Mouse (Mus musculus): Measurements from ENCODE around the gene Sit1.

Sit1 gene

DNA sequence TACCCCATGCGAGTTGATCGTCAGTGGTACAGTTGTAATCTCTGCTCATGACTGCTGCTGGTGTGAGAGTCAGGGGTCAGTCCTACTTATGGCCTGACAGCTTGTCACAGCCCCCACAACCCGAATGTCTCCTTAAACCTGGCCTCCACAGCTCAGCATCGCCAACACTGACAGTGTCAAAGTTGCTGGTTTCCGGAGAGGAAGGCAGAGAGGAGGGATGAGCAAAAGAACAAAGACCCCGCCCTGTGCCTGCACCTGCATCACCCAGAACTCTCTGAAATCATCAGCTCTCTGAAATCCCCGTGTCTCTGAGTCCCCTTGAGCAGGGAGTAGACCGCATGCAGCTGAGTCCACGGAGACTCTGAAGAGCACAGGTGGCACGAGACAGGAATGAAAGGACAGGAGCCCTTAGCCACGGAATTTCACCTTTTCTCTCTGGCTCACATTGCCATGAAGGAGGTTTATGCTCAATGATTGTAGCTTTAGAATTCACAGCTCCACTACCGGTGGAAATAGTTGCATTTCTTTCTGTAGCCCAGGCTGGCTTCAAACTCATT is at the start of gene Sit1:
Gene Sit1 (minus strand): TSS at position 200 of the 557 bp plus-strand sequence.
- no peak for DNase-seq

DNA sequence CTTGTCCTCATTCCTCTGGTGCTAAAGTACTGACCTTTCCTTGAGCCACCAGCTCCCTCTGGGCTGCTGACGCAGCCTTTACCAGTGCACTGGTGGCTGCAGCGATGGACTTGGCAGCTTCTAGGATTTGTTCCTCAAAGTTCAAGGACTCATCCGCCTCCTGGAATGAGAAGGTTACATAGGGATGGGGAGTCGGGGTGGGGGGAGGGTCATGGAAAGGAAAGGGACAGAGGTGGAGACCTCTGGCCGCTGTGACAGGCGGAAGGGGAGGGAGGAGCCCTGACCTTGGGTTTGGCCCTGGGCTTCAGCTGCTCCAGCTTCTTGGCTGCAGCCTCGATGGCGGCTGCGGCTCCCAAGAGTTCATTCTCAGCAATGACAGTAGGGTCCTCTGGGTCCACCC is 49.7 kb upstream of the Sit1 start:
- peak; percentile 50 for DNase-seq

DNA sequence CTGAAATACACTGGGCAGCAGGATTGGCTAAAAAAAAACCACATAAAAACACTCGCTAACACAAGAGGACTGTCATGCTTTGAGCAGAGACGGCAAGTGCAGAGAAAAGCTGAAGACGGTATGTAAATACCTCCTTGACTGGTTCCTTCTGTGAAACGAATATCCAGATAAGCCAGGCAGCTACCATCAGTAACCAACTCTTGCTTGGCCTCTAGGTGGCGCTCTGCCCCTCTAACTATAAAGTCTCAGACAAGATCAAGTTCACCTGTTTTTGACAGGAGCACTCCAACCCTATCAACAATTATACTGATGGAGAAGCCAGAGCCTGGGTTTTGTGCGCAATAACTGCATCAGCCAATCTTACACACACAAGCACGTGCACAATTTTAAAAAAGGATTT is 47.0 kb upstream of the Sit1 start:
- peak; percentile 67 for DNase-seq

DNA sequence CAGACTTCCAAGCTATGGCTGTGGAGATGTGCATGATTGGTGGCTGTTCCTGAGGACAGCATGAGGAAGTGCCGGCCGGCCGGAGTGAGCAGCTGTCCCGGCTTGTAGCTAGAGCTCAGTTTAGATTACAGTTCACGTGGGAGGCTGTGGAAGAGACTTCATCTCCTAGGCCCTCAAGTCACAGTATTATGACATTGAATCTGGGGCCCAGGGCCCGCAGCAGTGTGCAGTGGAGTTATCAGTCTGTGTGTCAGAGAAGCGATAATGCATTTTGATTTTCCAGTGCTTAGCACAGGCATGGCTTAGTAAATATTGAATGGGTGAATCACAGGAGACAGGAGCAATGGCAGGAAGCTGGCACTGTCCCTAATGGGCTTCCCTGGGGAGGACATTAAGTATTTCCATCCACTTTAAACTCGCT is 46.6 kb upstream of the Sit1 start:
- no peak for DNase-seq

DNA sequence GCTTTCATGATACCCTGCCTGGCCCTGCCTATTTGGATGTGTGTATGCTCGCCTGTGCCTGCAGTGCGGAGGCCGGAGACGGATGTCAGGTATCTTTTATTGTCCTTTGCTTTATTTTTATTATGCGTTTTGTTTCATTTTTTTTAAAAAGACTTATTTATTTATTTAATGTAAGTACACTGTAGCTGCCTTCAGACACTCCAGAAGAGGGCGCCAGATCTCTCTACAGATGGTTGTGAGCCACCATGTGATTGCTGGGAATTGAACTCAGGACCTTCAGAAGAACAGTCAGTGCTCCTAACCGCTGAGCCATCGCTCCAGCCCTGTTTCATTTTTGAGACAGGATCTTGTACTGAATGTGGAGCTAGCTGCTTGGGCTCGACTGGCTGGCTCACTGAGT is 45.0 kb upstream of the Sit1 start:
- DNase-seq = no peak

DNA sequence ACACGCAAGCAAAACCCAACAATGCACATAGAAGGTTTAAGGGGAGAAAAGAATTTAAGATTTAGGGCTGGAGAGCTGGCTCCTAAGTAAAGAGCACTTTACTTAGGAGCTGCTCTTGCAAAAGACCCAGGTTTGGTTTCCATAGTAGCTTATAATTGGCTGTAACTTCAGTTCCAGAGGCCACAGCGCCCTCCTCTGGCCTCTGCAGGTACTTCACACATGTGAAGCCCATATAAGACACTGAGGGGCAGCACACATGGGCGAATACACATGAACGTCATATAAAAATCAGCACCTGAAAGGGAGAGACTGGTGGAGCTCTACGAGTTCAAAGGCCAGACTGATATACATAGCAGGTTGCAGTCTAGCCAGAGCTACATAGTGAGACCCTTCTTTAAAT is 44.3 kb upstream of the Sit1 start:
- no peak for DNase-seq

DNA sequence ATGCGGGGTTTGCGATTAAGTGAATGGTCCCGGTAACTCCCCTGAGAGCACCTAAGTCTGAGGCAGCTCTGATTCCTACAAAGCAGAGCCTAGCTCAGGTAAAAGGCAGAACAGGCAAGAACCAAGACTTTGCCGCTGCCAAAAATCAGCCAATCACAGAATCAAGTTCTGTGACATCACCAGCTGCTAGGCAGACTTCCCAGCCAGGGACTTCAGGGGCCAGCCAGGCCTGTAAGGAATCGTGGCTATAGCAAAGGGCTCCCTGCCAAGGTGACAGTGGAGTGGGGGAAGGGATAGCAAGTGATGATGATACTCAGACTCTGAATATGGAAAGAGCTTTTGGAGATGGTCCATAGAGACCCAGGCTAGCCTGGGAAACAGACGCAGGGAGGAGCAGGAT is 36.4 kb upstream of the Sit1 start:
- peak; percentile 81 for DNase-seq

DNA sequence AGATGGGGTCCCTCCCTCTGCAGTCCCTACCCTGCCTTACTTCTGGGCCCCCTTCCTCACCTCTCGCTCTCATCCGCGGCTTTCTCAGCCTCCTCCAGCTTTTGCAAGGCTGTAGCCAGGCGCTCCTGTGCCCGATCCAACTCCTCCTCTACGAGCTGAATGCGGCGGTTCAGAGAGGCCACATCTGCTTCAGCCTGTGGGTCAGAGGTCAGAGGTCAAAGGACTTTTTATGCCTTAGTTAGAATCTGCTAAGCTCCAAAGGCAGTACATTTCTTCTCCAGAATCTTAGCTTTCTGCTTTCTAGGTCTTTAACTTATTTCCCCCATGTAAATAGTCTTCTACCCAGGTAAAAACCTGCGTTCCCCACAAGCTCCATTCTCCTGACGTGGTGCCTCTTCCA is 36.0 kb upstream of the Sit1 start:
- DNase-seq = no peak

DNA sequence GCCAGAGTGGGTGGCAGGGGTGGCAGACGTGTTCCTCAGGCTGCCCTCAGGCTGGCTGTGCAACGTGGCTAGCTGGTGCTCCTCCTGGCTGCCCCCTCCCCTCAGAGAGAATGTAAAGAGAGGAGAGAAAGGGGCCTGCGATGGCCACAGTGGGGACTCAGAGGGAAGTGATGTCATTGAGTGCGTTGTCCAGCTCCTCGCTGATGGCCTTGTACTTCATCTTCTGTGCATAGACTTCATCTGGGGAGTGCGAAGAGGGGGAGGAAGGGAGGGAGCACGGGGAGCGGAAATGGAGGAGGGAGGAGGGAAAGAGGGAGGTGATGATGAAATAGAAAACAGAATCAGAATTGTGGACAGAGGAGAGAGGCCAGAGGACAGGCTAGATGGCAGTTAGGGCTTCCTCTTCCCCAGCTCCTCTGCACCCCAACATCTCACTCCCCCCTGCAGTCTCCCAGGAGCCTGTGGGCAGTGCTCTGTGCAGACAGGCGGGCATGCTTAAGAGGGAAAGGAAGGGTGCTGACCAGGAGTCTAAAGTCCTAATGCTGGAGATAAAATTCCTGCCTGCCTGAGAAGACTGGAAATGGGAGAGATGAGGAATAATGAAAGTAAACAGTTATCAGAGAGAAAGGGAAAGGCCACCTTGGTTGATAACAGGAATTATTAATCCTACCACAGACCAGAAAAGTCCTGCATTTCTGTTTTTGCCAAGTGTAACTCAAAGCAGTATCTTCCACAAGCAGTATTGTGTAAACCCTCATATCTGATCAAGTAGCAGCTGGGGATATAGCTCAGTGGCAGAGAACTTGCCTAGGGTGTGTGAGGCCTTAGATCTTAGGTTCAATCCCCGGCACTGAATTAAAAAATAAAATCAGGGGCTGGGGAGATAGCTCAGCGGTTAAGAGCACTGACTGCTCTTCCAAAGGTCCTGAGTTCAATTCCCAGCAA is 32.5 kb upstream of the Sit1 start:
- DNase-seq = no peak

DNA sequence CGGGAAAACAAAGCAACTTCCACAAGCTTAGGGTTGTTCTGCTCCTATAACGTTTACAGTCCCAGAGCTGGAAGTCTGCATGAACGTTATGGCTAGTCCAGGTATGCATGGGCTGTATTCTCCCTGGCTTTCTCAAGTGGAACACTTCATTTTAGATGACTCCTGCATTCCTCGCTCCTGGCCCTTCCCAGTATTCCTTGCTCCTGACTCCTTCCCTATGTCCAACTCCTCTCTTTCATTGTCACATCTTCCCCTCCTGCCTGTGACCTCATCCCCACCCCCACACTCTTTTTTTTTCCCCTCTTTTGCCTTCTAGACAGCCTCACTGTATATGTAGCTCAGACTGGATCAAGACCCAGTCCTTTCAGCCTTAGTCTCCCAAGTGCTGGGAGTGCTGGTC is 30.3 kb upstream of the Sit1 start:
- no peak for DNase-seq

DNA sequence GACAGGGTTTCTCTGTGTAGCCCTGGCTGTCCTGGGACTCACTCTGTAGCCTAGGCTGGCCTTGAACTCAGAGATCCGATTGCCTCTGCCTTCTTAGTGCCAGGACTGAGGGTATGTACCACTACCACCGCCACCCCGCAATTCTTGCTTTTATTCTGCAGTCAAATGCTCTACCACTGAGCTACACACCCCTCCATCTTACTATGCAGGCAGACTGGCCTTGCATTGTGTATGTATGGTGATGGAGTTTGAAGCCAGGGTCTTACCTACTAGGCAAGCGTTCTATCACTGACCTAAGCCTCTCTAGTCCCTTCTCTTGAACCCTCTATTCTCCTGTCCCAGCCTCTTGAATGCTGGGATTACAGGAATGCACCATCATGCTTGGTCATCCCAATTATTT is 29.8 kb upstream of the Sit1 start:
- DNase-seq = no peak

DNA sequence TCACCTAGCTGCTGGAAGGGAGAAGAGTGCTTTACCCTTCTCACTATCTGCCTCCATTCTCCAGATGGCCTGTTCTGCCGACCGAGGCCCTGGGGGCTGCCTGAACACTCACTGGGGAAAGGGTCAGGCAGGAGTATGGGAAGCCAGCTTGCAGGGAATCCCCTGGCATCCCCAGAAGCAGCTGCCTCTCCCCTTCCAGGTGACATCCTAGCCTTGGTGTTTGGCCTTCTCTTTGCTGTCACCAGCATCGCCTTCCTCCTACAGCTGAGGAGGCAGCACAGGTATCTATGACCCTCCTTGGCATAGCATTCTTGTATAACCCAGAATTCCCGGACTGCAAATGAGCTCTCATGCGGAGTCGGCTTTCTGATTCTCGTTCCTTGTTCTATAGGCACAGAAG is 29.1 kb upstream of the Sit1 start:
- DNase-seq = no peak

DNA sequence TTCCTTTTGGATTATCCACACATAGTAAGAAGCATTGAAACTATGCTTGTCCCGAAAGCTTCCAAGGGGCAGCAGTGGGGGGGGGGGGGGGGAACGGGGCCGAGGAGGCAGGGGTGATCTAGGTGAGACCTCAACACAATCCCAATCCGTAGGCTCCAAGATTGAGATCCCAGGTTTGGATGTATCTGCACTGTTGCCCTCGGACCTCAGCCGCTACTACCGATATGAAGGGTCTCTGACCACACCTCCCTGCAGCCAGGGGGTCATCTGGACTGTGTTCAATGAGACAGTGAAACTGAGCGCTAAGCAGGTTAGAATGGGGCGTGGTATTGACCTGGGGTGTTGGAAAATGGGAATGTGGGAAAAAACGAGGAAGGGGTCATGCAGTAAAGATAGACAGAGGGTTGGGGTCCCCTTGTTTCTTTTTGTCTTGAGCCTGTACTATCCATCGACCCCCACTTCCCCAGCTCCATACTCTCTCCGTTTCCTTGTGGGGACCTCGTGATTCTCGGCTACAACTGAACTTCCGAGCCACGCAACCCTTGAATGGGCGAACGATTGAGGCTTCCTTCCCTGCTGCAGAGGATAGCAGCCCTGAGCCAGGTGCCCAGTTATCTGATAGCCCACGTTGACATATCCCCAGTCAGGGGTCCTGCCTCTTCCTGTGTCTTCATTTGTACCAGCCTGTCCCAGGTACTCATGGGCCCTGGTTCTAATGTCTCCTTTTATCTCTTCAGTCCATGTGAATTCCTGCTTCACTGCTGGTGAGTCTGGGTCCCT is 28.3 kb upstream of the Sit1 start:
- DNase-seq = no peak

DNA sequence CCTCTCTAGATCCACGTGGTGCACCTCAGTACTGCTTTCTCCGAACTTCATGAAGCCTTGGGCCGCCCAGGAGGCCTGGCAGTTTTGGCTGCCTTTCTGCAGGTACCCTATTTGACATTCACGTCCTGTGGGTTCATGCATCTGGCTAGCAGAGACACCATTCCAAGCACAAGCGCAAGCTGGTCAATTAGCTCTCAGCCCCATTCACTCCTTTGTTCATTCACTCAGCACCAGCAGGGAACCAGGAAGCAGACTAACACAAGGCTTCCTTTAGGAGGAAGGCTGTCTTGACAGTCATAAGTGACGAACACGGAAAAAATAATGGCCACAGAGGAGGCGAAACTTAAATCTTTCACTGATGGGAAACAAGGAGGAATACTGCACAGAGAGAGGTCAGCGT is 25.6 kb upstream of the Sit1 start:
- DNase-seq = no peak

DNA sequence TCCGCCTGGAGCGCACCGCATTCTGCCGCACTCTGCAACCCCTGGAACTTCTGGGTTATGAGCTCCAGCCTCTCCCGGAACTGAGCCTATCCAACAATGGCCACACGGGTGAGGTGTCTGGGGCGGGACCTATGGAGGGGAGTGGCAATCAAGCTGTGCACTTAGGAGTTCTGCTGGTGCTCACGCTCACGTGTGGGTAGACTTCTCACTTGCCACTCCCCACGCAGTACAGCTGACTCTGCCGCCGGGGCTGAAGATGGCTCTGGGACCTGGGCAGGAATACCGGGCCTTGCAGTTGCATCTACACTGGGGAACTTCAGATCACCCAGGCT is 25.1 kb upstream of the Sit1 start:
- DNase-seq = peak; percentile 60

DNA sequence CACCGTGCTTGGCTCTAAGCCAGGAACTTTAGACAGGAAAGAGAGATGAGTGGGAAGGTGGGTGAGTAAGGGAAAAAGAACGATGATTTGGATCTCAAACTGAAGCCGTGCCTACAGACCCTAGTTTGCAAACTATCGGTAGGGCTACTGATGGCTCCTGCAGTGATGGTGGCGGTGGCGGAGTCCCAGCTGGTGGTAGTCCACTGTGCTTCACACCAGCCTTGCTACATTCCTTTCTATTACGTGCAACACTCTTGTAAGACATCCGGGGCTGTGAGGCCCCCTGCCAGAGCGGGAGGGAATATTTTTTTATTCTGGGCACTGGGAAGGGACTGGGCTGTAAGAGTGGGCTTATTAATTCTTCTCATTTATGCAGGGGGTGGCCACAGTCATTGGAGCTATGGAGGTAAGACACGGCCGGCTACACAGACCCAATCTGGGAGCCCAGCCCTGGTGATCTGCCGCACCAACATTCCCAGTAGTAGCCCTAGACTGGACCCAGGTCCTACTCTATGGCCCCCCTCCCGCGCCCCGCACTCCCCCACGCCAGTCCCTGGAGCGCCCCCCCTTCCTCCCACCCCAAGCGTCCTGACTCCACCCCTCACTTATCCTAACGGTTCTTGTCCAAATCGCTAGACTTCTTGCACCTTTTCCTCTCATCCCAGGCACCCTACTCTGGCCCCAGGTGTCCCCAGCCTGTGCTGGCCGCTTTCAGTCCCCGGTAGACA is 24.6 kb upstream of the Sit1 start:
- no peak for DNase-seq

DNA sequence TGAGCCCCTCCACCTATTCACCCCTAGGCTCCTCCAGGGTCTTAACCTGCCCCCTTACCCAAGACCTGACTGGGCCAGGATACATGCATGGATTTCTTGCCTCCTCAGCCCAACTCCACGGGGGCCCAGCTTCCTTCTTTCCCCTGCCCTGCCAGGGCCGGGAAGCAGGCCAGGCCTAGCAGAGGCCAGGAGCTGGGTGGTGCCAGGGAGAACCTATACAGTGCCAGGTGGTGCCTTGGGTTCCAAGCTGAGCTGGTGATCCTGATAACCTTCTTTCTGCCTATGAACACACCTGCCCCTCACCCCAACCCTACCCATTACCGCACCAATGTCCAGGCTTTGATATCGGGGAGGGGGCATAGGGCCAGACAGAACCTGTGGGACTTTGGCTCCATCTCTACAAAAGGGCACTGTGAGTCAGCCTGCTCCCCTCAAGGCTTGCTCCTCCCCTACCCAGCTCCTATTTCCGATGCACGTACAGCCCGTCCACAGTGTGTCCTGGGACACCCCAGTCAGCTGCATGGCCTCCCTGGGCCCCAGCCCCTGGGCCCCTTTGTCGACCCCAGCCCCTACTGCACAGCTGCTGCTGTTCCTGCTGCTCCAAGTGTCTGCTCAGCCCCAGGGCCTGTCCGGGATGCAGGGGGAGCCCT is 23.1 kb upstream of the Sit1 start, which contains the start of gene Car9:
Gene Car9 (plus strand): TSS at position 431 of the 650 bp plus-strand sequence.
- no peak for DNase-seq

DNA sequence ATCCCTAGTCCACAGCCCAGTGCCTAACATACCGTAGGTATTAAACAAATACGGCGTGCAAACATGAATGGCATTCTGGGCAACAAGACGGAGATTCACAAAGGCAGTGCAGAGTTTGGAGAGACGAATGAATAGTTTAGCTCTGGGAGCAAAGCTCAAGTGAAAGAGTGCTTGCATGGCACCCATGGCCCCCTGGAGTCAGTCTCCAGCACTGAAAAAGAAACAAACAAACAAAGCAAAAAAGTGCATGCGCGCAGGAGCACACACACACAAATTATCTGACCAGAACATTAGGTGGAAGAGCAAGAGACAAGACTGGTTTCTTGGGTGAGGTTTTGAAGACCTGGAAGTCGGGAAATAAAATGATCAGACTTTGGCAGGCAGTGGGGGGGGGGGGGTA is 22.5 kb upstream of the Sit1 start:
- no peak for DNase-seq

DNA sequence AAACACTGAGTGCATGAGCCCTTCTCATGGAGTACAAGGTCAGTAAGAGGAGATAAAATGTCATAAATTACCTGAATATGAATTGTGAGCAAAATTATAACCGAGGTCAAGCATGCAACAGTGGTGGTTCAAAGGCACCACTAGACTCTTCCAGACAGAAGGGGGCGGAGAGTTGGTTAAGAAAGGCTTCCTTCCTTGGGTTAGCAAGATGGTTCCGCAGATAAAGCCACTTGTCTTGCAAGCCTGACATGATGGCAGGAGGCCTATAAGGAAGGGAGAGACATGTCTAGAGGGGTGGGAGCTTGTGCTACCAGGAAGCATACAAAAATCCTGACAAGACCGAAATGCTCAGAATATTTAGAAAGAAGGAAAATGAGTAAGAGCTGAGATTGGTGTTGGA is 20.7 kb upstream of the Sit1 start:
- no peak for DNase-seq

DNA sequence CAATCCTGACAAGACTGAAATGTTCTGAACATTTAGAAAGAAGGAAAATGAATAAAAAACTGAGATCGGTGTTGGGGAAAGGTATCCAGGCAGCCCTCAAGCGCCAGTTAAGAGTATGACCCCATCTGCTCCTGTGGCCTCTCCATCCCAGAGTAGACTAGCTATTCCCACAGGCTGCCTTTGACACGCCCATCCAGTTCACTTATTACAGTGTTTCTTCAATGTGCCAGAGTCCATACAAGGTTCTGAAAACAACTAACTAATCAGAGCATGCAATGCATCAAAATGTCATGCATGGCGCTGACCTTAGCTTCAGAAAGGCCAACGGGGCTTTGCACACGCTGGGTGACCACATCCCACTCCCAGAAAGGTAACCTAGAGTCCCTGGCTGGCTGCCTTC is 20.0 kb upstream of the Sit1 start:
- no peak for DNase-seq

DNA sequence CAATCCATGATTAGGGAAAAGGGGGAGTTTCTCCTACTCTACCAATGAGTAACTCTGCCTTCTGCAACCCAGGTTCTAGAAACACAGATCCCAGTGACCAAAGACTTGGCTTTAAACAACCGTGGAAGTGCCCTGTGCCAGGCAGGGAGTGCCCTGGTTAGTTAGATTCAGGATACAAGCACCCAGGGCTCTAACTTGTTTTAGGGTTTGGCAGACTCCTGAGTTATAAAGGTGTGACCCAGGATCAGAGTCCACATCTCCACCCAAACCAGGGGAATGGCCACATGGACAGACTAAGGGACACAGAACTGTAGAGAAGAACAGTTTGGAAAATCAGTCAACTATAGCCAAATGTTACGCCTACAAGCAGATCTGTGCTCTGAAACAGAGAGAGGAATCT is 19.5 kb upstream of the Sit1 start:
- peak; percentile 86 for DNase-seq
